Mouse (Mus musculus): ENCODE results near the gene St3gal3.

- TF ChIP-seq CTCF (IDR thresholded peaks at IDR 0.05; ENCODE audit: extremely low read depth, insufficient read length, insufficient replicate concordance, low read depth, low read length) (no peak), POLR2A (IDR thresholded peaks at IDR 0.05; ENCODE audit: low read depth, low read length) (no peak)
Measured at GRCm38 (mm10) chr4:117946639-117947305, 187.9 kb downstream of the St3gal3 start.
